Mouse (Mus musculus): ENCODE data around the gene Rpn1.

DNA sequence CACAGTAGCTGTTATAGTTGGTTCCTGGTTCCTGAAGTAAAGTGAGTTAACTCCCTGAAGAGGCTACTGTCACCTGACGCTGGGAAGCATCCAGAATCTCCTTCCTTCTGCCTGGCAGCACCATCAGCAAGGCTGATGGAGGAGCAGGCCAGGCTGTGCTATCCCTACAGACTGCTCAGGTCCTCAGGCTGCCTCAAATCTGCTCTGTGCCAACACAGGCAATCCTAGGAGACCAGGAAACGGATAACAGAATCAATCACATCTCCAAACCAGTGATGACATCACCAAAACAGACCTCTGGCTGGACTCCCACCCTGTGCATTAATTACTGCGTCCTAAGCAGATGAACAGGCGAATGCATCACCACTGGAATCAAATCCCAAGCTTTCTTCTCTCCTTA lies 43.1 kb upstream of the Rpn1 start:
- TF ChIP-seq EP300 (IDR thresholded peaks at IDR 0.05; ENCODE audit: insufficient read depth, low read depth, low read length) (no peak), POLR2A (IDR thresholded peaks at IDR 0.05; ENCODE audit: insufficient read depth, low read depth, low read length) (no peak), CTCF (IDR thresholded peaks at IDR 0.05) (no peak)

All from heart, adult 2 months (tissue).